Mouse (Mus musculus) megakaryocyte-erythroid progenitor cell, adult 5-6 weeks (primary cell): Measurements from ENCODE around the gene Clmn. TPM values are rescaled to one million over a fixed set of nuclear protein-coding genes. Genes with fewer than 3 reads are reported as not detected.

Experiments
- ATAC-seq: replicated peaks from 2 replicates; pipeline ENCODE4 v1.8.0; 2016; ENCODE audit warnings: mild to moderate bottlenecking, inconsistent platforms; ENCODE audit not compliant: severe bottlenecking, poor library complexity, low FRiP score, low TSS enrichment
- total RNA-seq, 2 experiments: library from RNA; stranded (forward) in 1 of 2; stranded (reverse) in 1 of 2; fragments of 200-1000, 215-1000 nt in 1 of 2; fragments of >200 nt in 1 of 2; fragmentation: Nextera tagmentation in 1 of 2; gene quantifications; 2 replicates each; pipeline ENCODE4 v1.2.3; 2014 to 2017

Gene Clmn
- total RNA-seq, 2 experiments from 2014 or later = not detected

DNA sequence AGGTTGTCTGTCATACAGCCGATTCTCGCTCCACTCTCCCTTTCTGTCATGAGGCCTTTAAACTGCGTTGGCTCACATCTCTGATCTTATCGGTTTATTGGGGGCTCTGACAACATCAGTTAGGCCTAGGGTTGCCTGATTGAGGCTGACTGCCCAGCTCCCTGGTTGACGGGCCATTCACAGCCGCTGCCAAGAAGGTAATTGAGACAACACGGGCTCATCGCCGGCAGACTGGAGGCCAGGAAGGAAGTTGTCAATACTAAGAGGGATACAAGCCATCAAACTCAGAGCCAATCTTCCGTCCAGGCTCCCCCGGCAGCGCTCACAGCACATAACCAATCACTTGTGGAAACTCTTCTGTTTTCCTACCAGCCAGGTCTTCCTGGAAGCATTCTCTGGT lies 71.4 kb downstream of the Clmn start:
- no peak for ATAC-seq

DNA sequence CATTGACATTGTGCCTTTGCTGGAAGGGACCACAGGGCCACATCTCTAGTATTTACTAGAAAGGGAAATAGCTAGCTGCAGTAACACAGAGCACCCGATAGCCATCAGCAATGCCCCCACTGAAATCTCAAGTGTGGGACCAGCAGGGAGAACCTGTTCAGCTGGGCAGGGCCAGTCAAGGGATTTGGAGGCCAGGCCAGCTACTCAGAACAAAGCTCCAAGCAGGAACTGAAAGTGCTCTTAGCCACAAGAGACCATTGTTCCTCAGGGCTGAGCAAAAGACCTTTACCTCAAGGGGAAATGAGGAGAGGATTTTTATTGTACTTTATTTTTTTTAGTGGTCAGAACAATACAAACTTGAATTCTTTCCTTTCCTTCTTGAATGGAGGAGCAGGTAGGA lies 87.3 kb downstream of the Clmn start:
- ATAC-seq = no peak

DNA sequence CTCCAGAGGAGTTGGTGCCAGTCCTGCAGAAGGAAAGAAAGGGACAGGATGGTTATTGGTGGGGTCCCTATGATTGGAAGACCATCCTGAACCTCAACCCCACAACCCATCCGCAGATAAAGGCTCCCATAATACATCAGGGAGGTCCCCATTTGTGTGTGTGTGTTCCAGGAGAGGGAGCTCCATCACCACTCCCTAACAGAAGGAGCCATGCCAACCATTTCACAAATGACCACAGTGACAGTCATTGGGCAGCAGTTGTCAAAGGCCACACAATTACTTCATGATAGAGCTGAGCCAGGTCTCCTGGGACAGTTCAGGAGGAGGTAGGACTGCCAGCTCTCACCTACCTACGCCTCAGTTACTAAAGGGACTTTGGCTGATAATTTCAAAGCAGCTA lies 92.9 kb downstream of the Clmn start:
- ATAC-seq = no peak

GRCm38 (mm10) chr12:104769201-104769785 lies 95.6 kb downstream of the Clmn start:
- ATAC-seq = no peak

DNA sequence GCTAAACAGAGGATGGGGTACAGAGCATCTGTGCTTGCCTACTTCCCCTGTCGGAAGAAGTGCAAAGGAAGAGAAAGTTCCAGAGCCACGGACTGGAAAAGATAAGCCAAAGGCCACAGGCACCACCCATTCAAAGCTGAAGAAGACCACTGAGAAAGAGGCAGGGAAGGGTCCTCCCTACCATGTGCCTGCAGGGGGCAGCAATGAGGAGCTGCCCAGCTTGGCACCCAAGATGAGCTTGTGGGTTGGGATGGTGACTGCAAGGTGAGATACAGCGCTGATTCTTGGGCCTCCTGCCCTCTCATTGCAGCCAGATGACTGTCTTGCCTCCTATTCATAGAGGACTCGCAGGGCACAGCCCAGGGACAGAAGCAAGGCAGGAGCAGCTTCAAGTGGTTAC lies 97.7 kb downstream of the Clmn start:
- ATAC-seq = peak; percentile 70; the same call in 1 of the 2 replicates

DNA sequence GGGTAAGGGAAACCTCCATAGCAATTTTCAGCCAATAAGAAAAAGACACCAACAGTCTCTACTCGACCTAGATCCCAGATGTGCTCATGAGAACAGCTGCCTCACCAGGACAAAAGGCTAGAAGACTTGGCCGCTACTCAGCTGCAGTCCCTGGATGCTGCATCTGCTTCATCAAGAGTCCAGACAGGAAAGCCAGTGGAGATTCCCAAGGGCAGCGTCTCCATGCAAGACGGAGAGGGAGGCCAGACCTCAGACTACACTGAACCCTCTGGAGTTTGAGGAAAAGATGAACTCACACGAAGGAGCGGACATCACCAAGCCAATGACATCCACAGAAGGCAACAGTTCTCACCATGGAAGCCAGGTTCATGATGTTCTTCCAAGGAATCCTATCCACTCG lies 99.1 kb downstream of the Clmn start:
- ATAC-seq = no peak

DNA sequence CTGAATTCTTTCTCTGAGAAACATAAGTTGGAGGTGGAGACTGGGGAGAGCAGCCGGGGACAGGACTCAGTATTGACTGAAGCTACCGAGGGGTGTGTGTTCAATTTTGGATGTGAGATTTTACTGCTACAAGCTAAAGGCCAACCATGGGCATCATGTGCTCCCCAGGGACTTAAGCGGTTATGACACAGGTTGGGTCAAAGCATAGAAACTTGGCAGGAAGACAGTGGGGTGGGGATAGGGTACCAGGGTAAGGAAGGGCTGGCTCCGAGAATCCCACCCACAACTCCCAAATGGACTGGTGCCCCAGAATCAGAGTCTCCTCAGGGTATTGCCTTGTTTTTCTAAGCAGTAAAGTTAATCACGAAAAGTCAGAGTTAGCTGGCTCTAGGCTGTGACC lies 99.8 kb downstream of the Clmn start:
- ATAC-seq = no peak

DNA sequence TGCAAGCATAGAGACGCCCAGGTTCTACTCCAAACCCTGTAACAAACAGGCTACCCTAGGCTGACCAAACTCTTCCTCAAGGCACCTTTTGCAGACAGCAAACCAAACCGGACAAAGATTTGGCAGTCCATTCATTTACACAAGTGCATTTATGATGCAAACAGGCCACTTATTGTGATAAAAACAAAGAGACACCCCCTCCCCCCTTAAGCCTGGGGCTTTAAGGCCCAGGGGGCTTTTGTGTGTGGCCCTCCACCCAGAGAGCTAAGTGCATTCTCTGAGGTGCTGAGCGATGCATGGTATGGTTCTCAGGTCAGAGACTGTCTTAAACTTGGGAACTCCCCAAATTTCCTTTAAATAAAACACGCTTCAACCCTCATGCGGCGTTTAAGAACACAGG lies 101.0 kb downstream of the Clmn start:
- no peak for ATAC-seq

GRCm38 (mm10) chr12:104761411-104761810 lies 103.5 kb downstream of the Clmn start:
- ATAC-seq = no peak

DNA sequence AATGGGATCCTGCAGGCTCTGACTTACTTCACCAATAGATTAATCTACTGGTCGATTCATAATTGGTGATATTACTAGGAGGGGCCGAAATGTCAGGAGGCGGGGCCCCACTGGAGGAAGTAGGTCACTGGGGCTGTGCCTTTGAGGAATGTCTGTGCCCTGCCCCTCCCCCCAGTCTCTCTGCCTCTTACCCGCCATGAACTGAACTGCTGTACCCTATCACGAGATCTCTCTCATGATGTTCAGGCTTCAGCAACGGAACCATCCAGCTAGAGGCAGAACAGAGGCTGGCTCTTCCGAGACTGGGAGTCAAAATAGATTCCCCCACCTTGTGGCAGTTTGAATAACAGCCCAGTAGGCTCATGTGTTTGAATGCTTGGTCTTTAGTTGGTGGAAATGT lies 106.8 kb downstream of the Clmn start:
- ATAC-seq = no peak

DNA sequence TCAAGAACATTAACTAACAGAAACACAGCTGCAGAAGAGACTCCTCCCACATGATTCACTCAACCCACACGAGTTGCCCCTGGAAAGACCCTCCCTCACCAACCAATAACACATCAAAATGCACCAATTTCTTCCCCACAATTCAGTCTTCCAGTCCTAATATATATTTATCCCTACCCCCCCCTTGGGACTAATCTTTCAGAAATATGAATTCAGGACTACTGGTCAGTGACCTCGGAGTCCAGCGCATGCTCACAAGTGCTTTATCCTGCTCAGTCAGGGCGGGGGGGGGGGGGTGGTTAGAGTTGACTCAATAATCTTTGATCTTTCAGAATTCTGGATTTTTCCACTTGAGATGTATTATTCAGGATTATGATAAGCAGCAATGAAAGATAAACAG lies 111.2 kb downstream of the Clmn start:
- ATAC-seq = no peak

GRCm38 (mm10) chr12:104751814-104752765 lies 112.8 kb downstream of the Clmn start, which contains the start of gene Dicer1:
Dicer1 (minus strand) TSS chr12:104751952.
- ATAC-seq = peak; percentile 95

GRCm38 (mm10) chr12:104751331-104751813 lies 113.5 kb downstream of the Clmn start:
- peak; percentile 13; the same call in 1 of the 2 replicates for ATAC-seq

DNA sequence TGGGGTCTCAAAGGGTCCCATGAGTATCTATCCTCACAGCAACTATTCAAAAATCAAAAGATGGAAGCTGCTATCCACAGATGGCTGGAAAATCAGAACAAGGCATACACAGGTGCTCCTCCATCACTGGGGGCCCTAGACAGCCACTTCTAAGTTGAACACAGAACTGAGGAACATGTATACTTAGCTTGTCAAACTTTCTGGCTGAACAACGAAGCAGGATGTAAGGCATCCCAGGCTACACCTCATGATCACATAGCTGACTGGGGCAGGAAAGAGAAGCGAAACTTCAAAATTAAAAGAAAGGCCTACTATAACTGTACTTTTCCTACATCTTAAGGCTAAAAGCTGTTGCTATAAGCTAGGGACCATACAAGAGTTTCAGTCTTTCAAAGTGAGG lies 115.9 kb downstream of the Clmn start:
- ATAC-seq = no peak

DNA sequence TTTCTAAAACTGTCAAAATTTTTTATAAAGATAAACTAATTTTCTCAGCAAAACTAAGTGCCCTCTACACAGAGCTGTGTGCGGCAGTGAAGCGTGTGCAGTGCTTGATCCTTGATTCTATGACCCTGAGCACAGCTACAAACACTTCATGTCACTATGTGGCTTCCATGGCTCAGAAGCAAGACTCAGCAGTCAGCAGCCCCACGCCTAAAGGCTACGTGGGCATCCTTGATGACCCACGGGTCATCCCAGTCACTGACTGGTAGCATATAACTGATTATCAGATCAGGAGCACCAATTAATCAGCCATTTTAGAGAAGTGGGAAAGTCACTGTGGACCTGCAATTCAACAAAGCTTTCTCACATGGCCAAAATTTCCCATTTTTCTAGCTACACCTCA lies 117.6 kb downstream of the Clmn start:
- no peak for ATAC-seq

DNA sequence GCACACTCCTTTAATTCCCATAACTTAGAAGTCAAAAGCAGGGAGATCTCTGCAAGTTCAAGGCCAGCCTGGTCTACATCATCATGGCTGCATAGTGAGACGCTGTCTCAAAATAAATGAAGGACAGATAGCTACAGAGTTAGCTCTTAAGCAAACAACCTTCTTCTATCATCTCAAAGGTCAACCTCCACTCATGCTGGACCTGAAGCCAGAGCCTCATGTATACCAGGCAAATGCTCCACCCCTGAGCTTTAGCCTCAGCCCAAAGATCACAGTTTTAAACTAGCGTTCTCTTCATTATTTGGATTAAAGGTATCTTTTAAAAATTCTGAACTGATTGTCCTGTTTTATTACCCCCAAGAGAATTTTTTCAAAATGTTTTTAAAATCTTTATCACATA lies 118.3 kb downstream of the Clmn start:
- ATAC-seq = no peak

GRCm38 (mm10) chr12:104743687-104744086 lies 121.2 kb downstream of the Clmn start:
- ATAC-seq = no peak

DNA sequence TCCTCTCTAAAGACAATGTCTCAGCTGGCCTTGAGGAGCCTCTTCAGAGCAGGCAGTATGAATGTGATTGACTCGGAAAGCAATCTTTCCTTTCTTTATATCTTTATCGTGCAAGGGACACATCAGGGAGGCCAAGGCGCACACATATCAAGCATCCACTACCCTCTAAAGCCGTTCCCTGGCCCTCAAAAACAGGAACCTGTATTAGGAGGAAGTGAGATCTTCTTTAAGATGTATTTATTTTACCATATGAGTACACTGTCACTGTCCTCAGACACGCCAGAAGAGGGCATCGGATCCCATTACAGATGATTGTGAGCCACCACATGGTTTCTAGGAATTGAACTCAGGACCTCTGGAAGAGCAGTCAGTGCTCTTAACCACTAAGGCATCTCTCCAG lies 122.6 kb downstream of the Clmn start:
- peak; percentile 32; the same call in 1 of the 2 replicates for ATAC-seq

DNA sequence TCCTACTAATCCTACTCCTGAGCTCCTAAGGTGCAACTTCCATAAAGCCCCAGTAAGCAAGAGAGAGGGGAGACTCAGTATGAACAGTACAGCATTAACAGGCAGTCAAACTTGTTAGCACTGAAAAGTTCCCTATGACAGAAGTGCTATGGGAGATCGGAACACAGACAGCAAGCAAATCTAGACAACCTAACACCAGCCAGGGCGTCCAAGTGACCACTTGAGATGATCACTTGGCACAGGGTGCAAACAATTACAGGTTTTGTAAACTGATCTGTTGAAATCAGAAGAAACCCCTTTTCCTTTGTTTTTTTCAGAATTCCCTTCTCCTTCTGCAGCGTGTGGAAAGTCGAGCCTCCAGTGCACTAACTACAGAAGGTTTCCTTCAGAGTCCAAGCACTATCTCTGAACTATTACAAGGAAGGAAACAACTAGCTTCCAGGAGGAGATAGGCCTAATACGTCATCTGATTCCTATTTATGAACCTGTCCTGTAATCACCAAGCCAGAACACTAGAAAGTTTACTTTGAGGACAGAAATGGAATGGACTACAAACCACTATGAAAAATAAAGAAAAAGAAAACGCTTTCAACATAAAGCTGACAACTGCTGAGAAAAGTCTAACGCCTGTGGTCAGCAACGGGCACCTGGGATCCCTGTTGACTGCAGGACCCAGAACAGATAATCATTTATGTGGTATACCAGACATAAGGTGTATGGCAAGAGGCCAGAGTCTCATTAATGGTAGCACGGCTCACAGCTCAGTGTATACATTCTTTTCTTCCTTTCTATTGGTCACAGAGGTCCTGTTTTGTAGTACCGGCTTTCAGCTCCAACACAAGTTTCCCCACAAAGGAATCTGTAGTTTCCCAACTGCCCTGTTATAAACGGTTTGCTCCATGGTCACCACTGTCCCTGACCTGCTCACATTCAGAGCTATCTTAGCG lies 123.8 kb downstream of the Clmn start:
- peak; percentile 78 for ATAC-seq

DNA sequence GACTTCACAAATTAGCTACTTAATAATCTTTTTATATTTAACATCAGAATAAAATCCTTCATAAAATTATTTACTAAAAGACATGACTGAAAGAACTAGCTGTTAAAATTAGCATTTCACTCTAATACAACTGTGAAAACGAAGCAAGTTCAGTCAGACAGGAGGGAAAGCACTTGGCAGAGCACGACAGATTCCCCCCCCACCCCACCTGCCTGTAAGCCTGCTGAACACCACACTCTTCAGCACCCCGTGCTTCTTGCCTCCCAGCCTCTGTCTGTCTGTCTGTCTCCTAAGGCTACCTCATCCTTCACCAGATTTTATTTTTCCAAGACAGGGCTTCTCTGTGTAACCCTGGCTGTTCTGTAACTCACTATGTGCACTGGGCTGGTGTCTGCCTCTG lies 125.9 kb downstream of the Clmn start:
- ATAC-seq = no peak
